Mouse (Mus musculus) MEL (cell line): ENCODE data around the gene Tradd.

Experiments
- CTCF ChIP-seq, 3 experiments: IDR thresholded peaks in 2 of 3; conservative IDR thresholded peaks in 1 of 3; 2 replicates each; pipeline ENCODE4 v1.5.1; 2011 to 2012; ENCODE audit warnings: low read length in 3 of 3, low read depth in 2 of 3, mild to moderate bottlenecking in 2 of 3, improper control_type of control experiment in 1 of 3, inconsistent platforms in 1 of 3, mixed read lengths in 1 of 3, moderate library complexity in 1 of 3; ENCODE audit not compliant: control insufficient read depth in 1 of 3, insufficient read depth in 1 of 3, poor library complexity in 1 of 3, severe bottlenecking in 1 of 3
- EP300 ChIP-seq, 2 experiments: IDR thresholded peaks; 2 replicates each; pipeline ENCODE4 v1.6.1; 2011; ENCODE audit warnings: improper control_type of control experiment in 2 of 2, low read length in 2 of 2, low read depth in 1 of 2, mild to moderate bottlenecking in 1 of 2
- MEF2A ChIP-seq: IDR thresholded peaks from 2 replicates; pipeline ENCODE4 v1.6.1; 2014; ENCODE audit warnings: low read depth, mild to moderate bottlenecking, inconsistent platforms, low read length, improper control_type of control experiment; ENCODE audit not compliant: poor library complexity, insufficient replicate concordance, severe bottlenecking; ENCODE audit errors: extremely low read depth
- NELFE ChIP-seq: IDR thresholded peaks from 2 replicates; pipeline ENCODE4 v1.6.1; 2011; ENCODE audit warnings: low read depth, low read length, improper control_type of control experiment
- NRF1 ChIP-seq: IDR thresholded peaks from 2 replicates; pipeline ENCODE4 v1.6.1; 2014; ENCODE audit warnings: low read depth, mild to moderate bottlenecking, inconsistent platforms, low read length, improper control_type of control experiment, moderate library complexity; ENCODE audit not compliant: poor library complexity, insufficient read depth, severe bottlenecking

DNA sequence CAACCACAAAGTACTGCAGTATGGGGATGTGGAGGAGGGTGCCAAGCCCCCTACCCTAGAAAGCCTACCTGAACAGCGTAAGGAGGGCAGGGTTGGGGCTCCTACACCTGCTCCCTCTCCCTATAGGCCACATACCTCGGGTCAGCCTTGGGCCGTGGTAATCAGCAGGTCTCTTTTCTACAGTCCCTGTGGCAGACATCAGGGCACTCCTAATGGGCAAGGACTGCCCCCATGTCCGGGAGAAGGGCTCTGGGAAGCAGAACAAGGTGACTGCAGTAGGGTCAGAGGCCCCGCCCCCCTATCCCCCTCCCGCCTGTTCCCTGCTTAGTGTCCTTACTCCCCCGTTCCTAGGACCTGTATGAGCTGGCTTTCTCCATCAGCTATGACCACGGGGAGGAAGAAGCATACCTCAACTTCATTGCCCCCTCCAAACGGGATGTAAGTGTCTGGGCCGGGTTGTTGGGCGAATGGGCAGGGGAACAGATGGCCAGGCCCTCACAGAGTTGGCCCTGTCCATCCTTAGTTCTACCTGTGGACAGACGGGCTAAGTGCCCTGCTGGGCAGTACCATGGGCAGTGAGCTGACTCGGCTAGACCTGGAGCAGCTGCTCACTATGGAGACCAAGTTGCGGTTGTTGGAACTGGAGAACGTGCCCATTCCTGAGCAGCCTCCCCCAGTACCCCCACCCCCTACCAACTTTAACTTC, 44.9 kb upstream of the Tradd start:
- TF ChIP-seq CTCF (IDR thresholded peaks at IDR 0.05 in 2 of 3, conservative IDR thresholded peaks at IDR 0.05 in 1 of 3; ENCODE audit: control insufficient read depth in 1 of 3, insufficient read depth in 1 of 3, low read depth in 2 of 3, low read length in 3 of 3, poor library complexity in 1 of 3, severe bottlenecking in 1 of 3): no peak
- no peak for TF ChIP-seq MEF2A
- TF ChIP-seq EP300 (IDR thresholded peaks at IDR 0.05; ENCODE audit: low read depth in 1 of 2, low read length in 2 of 2): no peak
- TF ChIP-seq NRF1: no peak
- no peak for TF ChIP-seq NELFE
